ENCODE assay signal across 13 mouse cellular contexts in genomic region chr1:153669086-153669485, GRCm38 (mm10). TPM values are rescaled to one million over a fixed set of nuclear protein-coding genes. Genes with fewer than 3 reads are reported as not detected.
DNase-seq lines count a peak whose midpoint lies in the region; ATAC-seq and TF ChIP-seq lines count a peak whose summit lies in the region.
"Had no signal": no experiment of that assay in that cellular context is flagged by ENCODE, and none has a peak within 500 bp of the region (broad histone marks: within the 10 kb centered on the region; RNA-seq: fewer than 3 reads in every experiment).

No protein-coding gene starts in this region.

- no peak for DNase-seq in heart, adult 8-10 months (ENCODE audit: low spot score)
- DNase-seq in liver: peak; percentile 5
- DNase-seq in liver, postnatal 0 days: no peak
- DNase-seq in cerebellum, postnatal 10 days: peak; percentile 69 to 72
- DNase-seq in stomach, postnatal 0 days (ENCODE audit: low spot score): peak; percentile 24
- DNase-seq in thymus, postnatal 0 days (ENCODE audit: low spot score): no peak
- no peak for DNase-seq in B cell, adult 2 months
- DNase-seq: gastrocnemius, postnatal 14 days; lung, embryonic 14.5 days had no signal

- H3K4me2 ChIP-seq in heart, embryonic 11.5 days: no peak overlapping the region
- no peak overlapping the region for H3K4me2 ChIP-seq in liver, postnatal 0 days (ENCODE audit: low read depth, low read length)
- no peak overlapping the region for H3K4me2 ChIP-seq in stomach, postnatal 0 days (replicated peaks; ENCODE audit: low read depth)
- H3K4me2 ChIP-seq: lung, embryonic 14.5 days had no signal

- H3K4me1 ChIP-seq in heart, embryonic 11.5 days (ENCODE audit: control insufficient read depth, insufficient read depth, low read length): peaks cover 21% of the 10 kb centered on the region; the same call in 1 of the 2 replicates
- H3K4me1 ChIP-seq in liver, postnatal 0 days (ENCODE audit: insufficient read depth): 0 out of 2 replicates have a peak, but pooled peaks cover 6% of the 10 kb centered on the region
- H3K4me1 ChIP-seq in stomach, postnatal 0 days (replicated peaks; ENCODE audit: control insufficient read depth, insufficient read depth): no peaks in the 10 kb centered on the region

- no peak for TF ChIP-seq EP300 in liver, postnatal 0 days (IDR thresholded peaks at IDR 0.05; ENCODE audit: low read depth)
- no peak for TF ChIP-seq EP300 in stomach, postnatal 0 days (optimal IDR thresholded peaks at IDR 0.05)

- no peak overlapping the region for H3K4me3 ChIP-seq in heart, embryonic 11.5 days (ENCODE audit: low read depth, low read length)
- no peak overlapping the region for H3K4me3 ChIP-seq in liver, postnatal 0 days (ENCODE audit: low read depth, low read length)
- H3K4me3 ChIP-seq in stomach, postnatal 0 days (ENCODE audit: low read depth, low read length): no peak overlapping the region
- H3K4me3 ChIP-seq: embryonic facial prominence, embryonic 10.5 days had no signal

- no peak overlapping the region for H3K27ac ChIP-seq in heart, embryonic 11.5 days (ENCODE audit: low read depth, low read length)
- H3K27ac ChIP-seq in liver, postnatal 0 days (ENCODE audit: low read depth): no peak overlapping the region
- no peak overlapping the region for H3K27ac ChIP-seq in stomach, postnatal 0 days (replicated peaks)
- H3K27ac ChIP-seq: embryonic facial prominence, embryonic 10.5 days had no signal

- no peaks in the 10 kb centered on the region for H3K36me3 ChIP-seq in heart, embryonic 11.5 days (ENCODE audit: control insufficient read depth, insufficient read depth, low read length)
- H3K36me3 ChIP-seq in liver, postnatal 0 days (replicated peaks; ENCODE audit: insufficient read depth, low read length): no peaks in the 10 kb centered on the region
- no peaks in the 10 kb centered on the region for H3K36me3 ChIP-seq in stomach, postnatal 0 days (ENCODE audit: control insufficient read depth, insufficient read depth, low read length)
- H3K36me3 ChIP-seq: embryonic facial prominence, embryonic 10.5 days had no signal

- no peak overlapping the region for H3K9ac ChIP-seq in heart, embryonic 11.5 days (ENCODE audit: low read depth, low read length)
- no peak overlapping the region for H3K9ac ChIP-seq in liver, postnatal 0 days (replicated peaks)
- no peak overlapping the region for H3K9ac ChIP-seq in stomach, postnatal 0 days (ENCODE audit: low read length)
- H3K9ac ChIP-seq: lung, embryonic 14.5 days had no signal

- TF ChIP-seq CTCF in liver, postnatal 0 days (IDR thresholded peaks at IDR 0.05; ENCODE audit: low read depth): no peak
- TF ChIP-seq CTCF in stomach, postnatal 0 days (IDR thresholded peaks at IDR 0.05; ENCODE audit: low read depth): no peak

- H3K9me3 ChIP-seq in heart, embryonic 11.5 days (replicated peaks; ENCODE audit: control insufficient read depth, low read length): no peaks in the 10 kb centered on the region
- no peaks in the 10 kb centered on the region for H3K9me3 ChIP-seq in liver, postnatal 0 days (ENCODE audit: low read length)
- H3K9me3 ChIP-seq in stomach, postnatal 0 days (ENCODE audit: control insufficient read depth, low read length): no peaks in the 10 kb centered on the region
- H3K9me3 ChIP-seq: embryonic facial prominence, embryonic 10.5 days had no signal

- H3K27me3 ChIP-seq in heart, embryonic 11.5 days (ENCODE audit: control insufficient read depth, insufficient read depth, low read length): peaks cover 12% of the 10 kb centered on the region
- H3K27me3 ChIP-seq in liver, postnatal 0 days (ENCODE audit: insufficient read depth, low read length): no peaks in the 10 kb centered on the region
- no peaks in the 10 kb centered on the region for H3K27me3 ChIP-seq in stomach, postnatal 0 days (ENCODE audit: control insufficient read depth, insufficient read depth, low read length)

- 0 out of 2 replicates have a peak, but pooled peaks have one; percentile 18 for ATAC-seq in heart, embryonic 11.5 days (replicated peaks; ENCODE audit: insufficient number of reproducible peaks, low FRiP score, low TSS enrichment)
- ATAC-seq in liver, postnatal 0 days: no peak
- ATAC-seq in stomach, postnatal 0 days (ENCODE audit: low FRiP score, low TSS enrichment): no peak
- ATAC-seq: activated CD4-positive, CD25-positive, alpha-beta regulatory T cell, adult 4 months; CD4-positive, CD25-positive, alpha-beta regulatory T cell, adult 4 months had no signal

- 39% methylated on average over 7 of the region's 7 CpGs for WGBS in heart, embryonic 11.5 days (ENCODE audit: insufficient replicate concordance)
- 69% methylated on average over 7 of the region's 7 CpGs for WGBS in liver, postnatal 0 days (ENCODE audit: insufficient replicate concordance)
- WGBS in stomach, postnatal 0 days: 18% methylated on average over 7 of the region's 7 CpGs

RNA-seq across cellular contexts. Expression of gene Rgs8, which starts 16.3 kb away (rescaled TPM):
- 0.27 and 0.49 TPM in 2 replicates for polyA plus RNA-seq in heart, embryonic 11.5 days (2014; fragmentation: Nextera tagmentation; extraction: Ambion mirVana)
- total RNA-seq in heart, adult 8-10 months (2022): not detected
- 0.05 TPM in 1 of 2 replicates, not detected in the other for polyA plus RNA-seq in liver, postnatal 0 days (2015; fragmentation: Nextera tagmentation; extraction: Ambion mirVana)
- 0.16 and 0.29 TPM in 2 replicates for polyA plus RNA-seq in stomach, postnatal 0 days (2015; fragmentation: Nextera tagmentation; extraction: Ambion mirVana)
- 0.14 and 0.35 TPM in 2 replicates for polyA plus RNA-seq in thymus, postnatal 0 days (2015; fragmentation: Nextera tagmentation; extraction: Ambion mirVana)

Comparison
In these comparisons a context has a peak if more than half of its experiments do, and no peak if none do; other contexts are left out.
1. DNase-seq: peak in liver (single experiment), cerebellum, postnatal 10 days (2 of 2) and stomach, postnatal 0 days (single experiment); none in heart, adult 8-10 months (single experiment), liver, postnatal 0 days (single experiment), thymus, postnatal 0 days (single experiment) and B cell, adult 2 months (0 of 2).